Mouse (Mus musculus): ENCODE measurements at regions not wholly inside any gene's neighbourhood (a gene's known extent, or its start where the extent isn't known, plus 50 kb on each side); places are given as distances from the start of the nearest gene placed in this dataset.

- DNase-seq (ENCODE audit: low spot score): no peak
Observed at GRCm38 (mm10) chr5:96931576-96932152, 65.8 kb upstream of the Bmp2k start.

- DNase-seq (ENCODE audit: low spot score): no peak
Observed at GRCm38 (mm10) chr5:96936239-96936638, 61.2 kb upstream of the Bmp2k start.

- no peak for DNase-seq (ENCODE audit: low spot score)
Observed at GRCm38 (mm10) chr5:96938718-96939117, 58.8 kb upstream of the Bmp2k start.

- no peak for DNase-seq (ENCODE audit: low spot score)
Observed at GRCm38 (mm10) chr5:96939273-96939672, 58.2 kb upstream of the Bmp2k start.

- DNase-seq (ENCODE audit: low spot score): no peak
Observed at GRCm38 (mm10) chr5:96940170-96941086, 57.1 kb upstream of the Bmp2k start.

GRCm38 (mm10) chr5:96941087-96941468 is 56.4 kb upstream of the Bmp2k start:
- DNase-seq (ENCODE audit: low spot score): no peak

- no peak for DNase-seq (ENCODE audit: low spot score)
Observed at GRCm38 (mm10) chr5:96941518-96941917, 56.0 kb upstream of the Bmp2k start.
